Mouse (Mus musculus) monocyte, adult 59 days (primary cell): ENCODE measurements around the gene Vmn1r199. TPM values are rescaled to one million over a fixed set of nuclear protein-coding genes. Genes with fewer than 3 reads are reported as not detected.

Experiments used
- total RNA-seq, 2 experiments: library from RNA; stranded (reverse); gene quantifications; one replicate each; pipeline ENCODE4 v1.2.4; 2023

Gene Vmn1r199
- total RNA-seq, result not detected

DNA sequence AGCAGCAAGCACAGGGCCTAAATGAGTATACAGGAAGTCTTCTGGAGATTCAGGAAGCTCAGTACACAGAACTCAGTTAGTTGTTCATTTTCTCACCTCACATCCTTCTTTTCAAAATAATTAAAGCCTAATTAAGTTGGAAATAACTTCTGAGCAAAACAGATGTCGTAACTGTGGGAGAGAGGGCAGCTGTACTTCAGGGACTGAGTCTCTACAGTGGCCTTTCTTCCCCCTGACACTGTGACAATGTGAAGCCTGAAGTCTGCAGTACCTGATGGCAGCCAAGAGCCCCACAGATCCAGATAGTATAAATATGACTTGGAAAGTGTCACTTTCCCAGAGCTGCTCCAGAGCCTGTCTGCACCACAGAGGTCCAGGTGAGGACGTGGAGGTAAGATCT, at the start of gene Vmn1r199:
Gene Vmn1r199, plus strand, starts transcription at position 301 of the 400 bp plus-strand sequence.

DNA sequence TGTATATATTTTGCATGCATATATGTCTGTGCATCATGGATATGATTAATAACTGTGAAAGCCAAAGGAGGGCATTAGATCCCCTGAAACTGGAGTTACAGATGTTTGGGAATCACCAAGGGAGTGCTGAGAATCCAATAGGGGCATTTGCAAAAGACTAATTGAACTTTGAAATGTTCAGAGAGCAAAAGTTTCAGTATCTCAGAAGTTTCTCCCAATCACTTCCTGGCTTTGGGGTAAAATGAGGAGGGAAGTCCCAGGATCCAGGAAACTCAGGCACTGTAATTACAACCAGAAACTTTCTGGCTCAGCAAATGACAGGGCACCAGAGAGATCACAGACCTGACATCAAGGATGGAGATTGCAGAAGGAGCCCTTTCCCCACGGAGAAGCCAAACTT, 29.6 kb upstream of the Vmn1r199 start, which contains the start of gene Vmn1r198:
Gene Vmn1r198, plus strand, starts transcription at position 301 of the 400 bp plus-strand sequence.

DNA sequence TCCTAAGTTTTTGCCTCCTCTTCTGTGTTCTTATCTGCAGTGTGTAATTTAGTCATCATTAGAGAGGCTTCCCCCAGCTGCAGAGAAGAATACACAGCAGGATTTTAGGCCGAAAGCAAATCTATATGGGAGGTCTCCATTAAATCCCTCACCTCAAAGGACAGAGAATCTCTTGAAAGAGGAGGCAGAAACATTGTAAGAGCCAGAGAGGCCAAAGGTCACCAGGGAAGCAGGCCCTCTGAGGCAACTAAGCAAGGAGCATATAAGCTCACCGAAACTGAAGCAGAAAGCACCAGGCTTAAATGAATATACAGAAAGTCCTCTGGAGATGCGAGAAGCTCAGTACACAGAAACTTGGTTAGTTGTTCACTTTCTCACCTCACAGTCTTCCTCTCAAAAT, 10.5 kb downstream of the Vmn1r199 start, which contains the start of gene Vmn1r200:
Gene Vmn1r200, plus strand, starts transcription at position 301 of the 400 bp plus-strand sequence.

Other genes starting within 250 kb of the Vmn1r199 start
- gene Vmn1r191, start 195.8 kb upstream of the Vmn1r199 start, total RNA-seq, result not detected
- not detected for gene Vmn1r192, start 188.7 kb upstream of the Vmn1r199 start, total RNA-seq
- not detected for gene Vmn1r193, start 156.7 kb upstream of the Vmn1r199 start, total RNA-seq
- not detected for gene Vmn1r194, start 135.6 kb upstream of the Vmn1r199 start, total RNA-seq
- not detected for gene Vmn1r195, start 109.3 kb upstream of the Vmn1r199 start, total RNA-seq
- gene Vmn1r196, start 89.9 kb upstream of the Vmn1r199 start, total RNA-seq, result not detected
- not detected for gene Vmn1r197, start 55.2 kb upstream of the Vmn1r199 start, total RNA-seq
- not detected for gene Vmn1r198, start 29.5 kb upstream of the Vmn1r199 start, total RNA-seq
- gene Vmn1r200, start 10.6 kb downstream of the Vmn1r199 start, total RNA-seq, result not detected
- gene Vmn1r201, start 92.1 kb downstream of the Vmn1r199 start, total RNA-seq, result not detected
- not detected for gene Vmn1r202, start 125.6 kb downstream of the Vmn1r199 start, total RNA-seq
- gene Vmn1r203, start 138.3 kb downstream of the Vmn1r199 start, total RNA-seq, result not detected
- not detected for gene Vmn1r204, start 173.4 kb downstream of the Vmn1r199 start, total RNA-seq
- not detected for gene Vmn1r205, start 213.2 kb downstream of the Vmn1r199 start, total RNA-seq
- not detected for gene Vmn1r206, start 244.4 kb downstream of the Vmn1r199 start, total RNA-seq